Mouse (Mus musculus): ENCODE results near the gene Rab1a. TPM values are rescaled to one million over a fixed set of nuclear protein-coding genes. Genes with fewer than 3 reads are reported as not detected.
A peak's percentile ranks its signal among the peaks of the same experiment; 100 is the strongest.
"Not testable (repeated sequence)": the region's sequence is repeated elsewhere in the genome, so short reads cannot be mapped to it uniquely, and the experiment has no call there.

The Rab1a gene
- polyA plus RNA-seq, 1 experiment from 2014 or later = 309 TPM

GRCm38 (mm10) chr11:20202299-20203011 lies 1.2 kb downstream of the Rab1a start:
- H3K4me2 ChIP-seq = peak overlapping the region; percentile 66
- H3K9me3 ChIP-seq = no peaks in the 10 kb centered on the region
- no peaks in the 10 kb centered on the region for H3K27me3 ChIP-seq
- 40% methylated on average over 7 of the region's 7 CpGs for whole genome bisulfite sequencing
- H3K9ac ChIP-seq = peak overlapping the region; percentile 95
- ATAC-seq (ENCODE audit: insufficient number of reproducible peaks, low FRiP score, low TSS enrichment, low read depth) = no peak
- peak overlapping the region; percentile 99 for H3K4me3 ChIP-seq
- H3K27ac ChIP-seq = peak overlapping the region; percentile 97; the same call in 1 of the 2 replicates
- H3K4me1 ChIP-seq = peaks cover 22% of the 10 kb centered on the region
- 0 out of 2 replicates have a peak, but pooled peaks cover 2% of the 10 kb centered on the region for H3K36me3 ChIP-seq

GRCm38 (mm10) chr11:20204321-20204720 lies 3.1 kb downstream of the Rab1a start:
- no peak overlapping the region for H3K4me2 ChIP-seq
- no peak for ATAC-seq (ENCODE audit: insufficient number of reproducible peaks, low FRiP score, low TSS enrichment, low read depth)
- WGBS = 67% methylated on average over 2 of the region's 2 CpGs

GRCm38 (mm10) chr11:20204870-20205446 lies 3.7 kb downstream of the Rab1a start:
- Histone ChIP-seq H3K9me3 (no peaks in the 10 kb centered on the region), H3K9ac (no peak overlapping the region), H3K27ac (no peak overlapping the region), H3K4me3 (no peak overlapping the region), H3K36me3 (peaks cover 2% of the 10 kb centered on the region; the same call in 1 of the 2 replicates), H3K27me3 (no peaks in the 10 kb centered on the region), H3K4me2 (no peak overlapping the region), H3K4me1 (peaks cover 22% of the 10 kb centered on the region)
- WGBS = 77% methylated on average over 9 of the region's 9 CpGs
- no peak for ATAC-seq (ENCODE audit: insufficient number of reproducible peaks, low FRiP score, low TSS enrichment, low read depth)

More at GRCm38 (mm10) chr11:20204321-20204720, 3.1 kb downstream of the Rab1a start:
- H3K9me3 ChIP-seq = no peaks in the 10 kb centered on the region
- peaks cover 22% of the 10 kb centered on the region for H3K4me1 ChIP-seq
- no peak overlapping the region for H3K9ac ChIP-seq
- no peak overlapping the region for H3K27ac ChIP-seq
- H3K4me3 ChIP-seq = no peak overlapping the region
- no peaks in the 10 kb centered on the region for H3K27me3 ChIP-seq
- H3K36me3 ChIP-seq = peaks cover 2% of the 10 kb centered on the region; the same call in 1 of the 2 replicates

- H3K36me3 ChIP-seq = peaks cover 2% of the 10 kb centered on the region; the same call in 1 of the 2 replicates
- no peak overlapping the region for H3K4me2 ChIP-seq
- H3K4me1 ChIP-seq = peaks cover 22% of the 10 kb centered on the region
- H3K27ac ChIP-seq = no peak overlapping the region
- no peak for ATAC-seq (ENCODE audit: insufficient number of reproducible peaks, low FRiP score, low TSS enrichment, low read depth)
- H3K27me3 ChIP-seq = no peaks in the 10 kb centered on the region
- H3K9me3 ChIP-seq = no peaks in the 10 kb centered on the region
- WGBS = 73% methylated on average over 4 of the region's 4 CpGs
- no peak overlapping the region for H3K9ac ChIP-seq
- H3K4me3 ChIP-seq = no peak overlapping the region
These were observed 4.3 kb downstream of the Rab1a start for GRCm38 (mm10) chr11:20205538-20205937.

GRCm38 (mm10) chr11:20206626-20207223 lies 5.5 kb downstream of the Rab1a start:
- Histone ChIP-seq H3K4me2 (no peak overlapping the region), H3K9me3 (no peaks in the 10 kb centered on the region), H3K36me3 (peaks cover 2% of the 10 kb centered on the region; the same call in 1 of the 2 replicates), H3K4me1 (peaks cover 29% of the 10 kb centered on the region), H3K27me3 (no peaks in the 10 kb centered on the region), H3K27ac (no peak overlapping the region), H3K4me3 (no peak overlapping the region), H3K9ac (no peak overlapping the region)
- WGBS = 17% methylated on average over 2 of the region's 2 CpGs
- no peak for ATAC-seq (ENCODE audit: insufficient number of reproducible peaks, low FRiP score, low TSS enrichment, low read depth)

GRCm38 (mm10) chr11:20207589-20207988 lies 6.4 kb downstream of the Rab1a start:
- ATAC-seq (ENCODE audit: insufficient number of reproducible peaks, low FRiP score, low TSS enrichment, low read depth) = no peak
- Histone ChIP-seq H3K9ac (no peak overlapping the region), H3K4me3 (no peak overlapping the region), H3K27me3 (no peaks in the 10 kb centered on the region), H3K36me3 (peaks cover 2% of the 10 kb centered on the region; the same call in 1 of the 2 replicates), H3K4me1 (peaks cover 28% of the 10 kb centered on the region), H3K27ac (no peak overlapping the region), H3K9me3 (no peaks in the 10 kb centered on the region), H3K4me2 (no peak overlapping the region)
- WGBS = 79% methylated on average over 2 of the region's 2 CpGs

- Histone ChIP-seq H3K27me3 (no peaks in the 10 kb centered on the region), H3K9me3 (no peaks in the 10 kb centered on the region), H3K36me3 (peaks cover 17% of the 10 kb centered on the region), H3K4me2 (no peak overlapping the region), H3K4me3 (no peak overlapping the region), H3K27ac (no peak overlapping the region), H3K9ac (no peak overlapping the region), H3K4me1 (peaks cover 7% of the 10 kb centered on the region)
- no peak for ATAC-seq (ENCODE audit: insufficient number of reproducible peaks, low FRiP score, low TSS enrichment, low read depth)
- 77% methylated on average over 2 of the region's 2 CpGs for WGBS
These were observed 10.6 kb downstream of the Rab1a start for GRCm38 (mm10) chr11:20211838-20212237.

- no peak overlapping the region for H3K27ac ChIP-seq
- 97% methylated on average over 1 of the region's 1 CpGs for WGBS
- no peak overlapping the region for H3K9ac ChIP-seq
- no peaks in the 10 kb centered on the region for H3K9me3 ChIP-seq
- no peak overlapping the region for H3K4me3 ChIP-seq
- no peaks in the 10 kb centered on the region for H3K27me3 ChIP-seq
- ATAC-seq (ENCODE audit: insufficient number of reproducible peaks, low FRiP score, low TSS enrichment, low read depth) = no peak
- H3K36me3 ChIP-seq = peaks cover 39% of the 10 kb centered on the region
- peaks cover 7% of the 10 kb centered on the region for H3K4me1 ChIP-seq
- no peak overlapping the region for H3K4me2 ChIP-seq
These were observed 13.5 kb downstream of the Rab1a start for GRCm38 (mm10) chr11:20214779-20215178.

GRCm38 (mm10) chr11:20216415-20216814 lies 15.2 kb downstream of the Rab1a start:
- Histone ChIP-seq H3K9ac (no peak overlapping the region), H3K36me3 (peaks cover 51% of the 10 kb centered on the region), H3K4me2 (no peak overlapping the region), H3K27me3 (no peaks in the 10 kb centered on the region), H3K9me3 (no peaks in the 10 kb centered on the region), H3K27ac (no peak overlapping the region), H3K4me1 (peaks cover under 1% of the 10 kb centered on the region; the same call in 1 of the 2 replicates), H3K4me3 (no peak overlapping the region)
- 92% methylated on average over 4 of the region's 4 CpGs for WGBS
- ATAC-seq (ENCODE audit: insufficient number of reproducible peaks, low FRiP score, low TSS enrichment, low read depth) = no peak

- H3K27me3 ChIP-seq = no peaks in the 10 kb centered on the region
- ATAC-seq (ENCODE audit: insufficient number of reproducible peaks, low FRiP score, low TSS enrichment, low read depth) = no peak
- WGBS = 100% methylated on average over 1 of the region's 1 CpGs
- no peak overlapping the region for H3K4me2 ChIP-seq
- H3K27ac ChIP-seq = no peak overlapping the region
- H3K9ac ChIP-seq = no peak overlapping the region
- no peaks in the 10 kb centered on the region for H3K9me3 ChIP-seq
- no peaks in the 10 kb centered on the region for H3K4me1 ChIP-seq
- H3K4me3 ChIP-seq = no peak overlapping the region
- H3K36me3 ChIP-seq = peaks cover 54% of the 10 kb centered on the region
These were observed 16.0 kb downstream of the Rab1a start for GRCm38 (mm10) chr11:20217227-20217626.

GRCm38 (mm10) chr11:20221671-20222070 lies 20.4 kb downstream of the Rab1a start:
- not testable (repeated sequence) for H3K4me2 ChIP-seq; ATAC-seq (ENCODE audit: insufficient number of reproducible peaks, low FRiP score, low TSS enrichment, low read depth)

GRCm38 (mm10) chr11:20224196-20224595 lies 23.0 kb downstream of the Rab1a start:
- 83% methylated on average over 6 of the region's 6 CpGs for WGBS
- H3K36me3 ChIP-seq = peaks cover 76% of the 10 kb centered on the region
- H3K9me3 ChIP-seq = no peaks in the 10 kb centered on the region
- H3K4me1 ChIP-seq = no peaks in the 10 kb centered on the region
- no peak overlapping the region for H3K4me3 ChIP-seq
- no peak for ATAC-seq (ENCODE audit: insufficient number of reproducible peaks, low FRiP score, low TSS enrichment, low read depth)
- H3K27me3 ChIP-seq = no peaks in the 10 kb centered on the region
- no peak overlapping the region for H3K27ac ChIP-seq
- no peak overlapping the region for H3K4me2 ChIP-seq
- H3K9ac ChIP-seq = no peak overlapping the region

More at GRCm38 (mm10) chr11:20221671-20222070, 20.4 kb downstream of the Rab1a start:
- H3K4me3 ChIP-seq, H3K9ac ChIP-seq, H3K4me1 ChIP-seq, H3K27ac ChIP-seq, H3K9me3 ChIP-seq, H3K27me3 ChIP-seq: not testable (repeated sequence)
- WGBS = 90% methylated on average over 1 of the region's 1 CpGs
- peaks cover 76% of the 10 kb centered on the region for H3K36me3 ChIP-seq
